Mouse (Mus musculus) limb, embryonic 12.5 days (tissue): ENCODE measurements around the gene Ndufc1. TPM values are rescaled to one million over a fixed set of nuclear protein-coding genes. Genes with fewer than 3 reads are reported as not detected.

Source experiments
- polyA plus RNA-seq: library from polyadenylated mRNA; unstranded; fragments of >200 nt; fragmentation: Nextera tagmentation; extraction: Ambion mirVana; gene quantifications from 2 replicates; pipeline ENCODE4 v1.2.1, GENCODE M21; 2016

The Ndufc1 gene
- polyA plus RNA-seq, 1 experiment from 2014 or later: 751 TPM

Other genes with a start within 250 kb of the Ndufc1 start
- 14.8 and 15.4 TPM in 2 replicates for gene Noct, start 184.5 kb downstream of the Ndufc1 start, polyA plus RNA-seq
- gene Elf2, start 68.3 kb downstream of the Ndufc1 start, polyA plus RNA-seq: 56.6 and 59.3 TPM in 2 replicates
- gene Mgarp, start 12.2 kb downstream of the Ndufc1 start, polyA plus RNA-seq: 3.8 and 4.8 TPM in 2 replicates
- gene Naa15, start 6.2 kb upstream of the Ndufc1 start, polyA plus RNA-seq: 60.5 and 60.6 TPM in 2 replicates
- 23.9 and 24.2 TPM in 2 replicates for gene Rab33b, start 74.9 kb upstream of the Ndufc1 start, polyA plus RNA-seq
- 4.8 and 5.2 TPM in 2 replicates for gene Setd7, start 151.9 kb upstream of the Ndufc1 start, polyA plus RNA-seq